Mouse (Mus musculus) kidney, postnatal 36 days (tissue): ENCODE measurements at regions not wholly inside any gene's neighbourhood (a gene's known extent, or its start where the extent isn't known, plus 50 kb on each side); places are given as distances from the start of the nearest gene placed in this dataset.

Source experiments
- DNase-seq, 2 experiments: peaks; one replicate each; pipeline ENCODE4 v3.0.0; 2021 to 2022; ENCODE audit warnings: mixed read lengths in 2 of 2

DNA sequence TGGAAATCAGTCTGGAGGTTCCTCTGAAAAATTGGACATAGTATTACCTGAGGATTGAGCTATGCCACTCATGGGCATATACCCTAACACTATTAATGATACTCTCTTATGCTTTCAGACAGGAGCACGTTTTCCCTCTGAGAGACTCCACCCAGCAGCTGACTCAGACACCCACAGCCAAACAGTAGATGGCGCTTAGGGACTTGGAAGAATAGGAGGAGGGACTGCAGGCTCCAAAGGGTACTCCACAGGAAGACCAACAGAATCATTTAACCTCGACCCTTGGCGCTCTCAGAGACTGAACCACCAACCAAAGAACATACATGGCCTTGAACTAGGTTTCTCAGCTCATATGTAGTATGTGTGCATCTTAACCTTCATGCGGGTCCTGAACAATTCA lies 216.0 kb upstream of the Fut9 start:
- peak in 1 of 2 experiments; percentile 19 for DNase-seq

DNA sequence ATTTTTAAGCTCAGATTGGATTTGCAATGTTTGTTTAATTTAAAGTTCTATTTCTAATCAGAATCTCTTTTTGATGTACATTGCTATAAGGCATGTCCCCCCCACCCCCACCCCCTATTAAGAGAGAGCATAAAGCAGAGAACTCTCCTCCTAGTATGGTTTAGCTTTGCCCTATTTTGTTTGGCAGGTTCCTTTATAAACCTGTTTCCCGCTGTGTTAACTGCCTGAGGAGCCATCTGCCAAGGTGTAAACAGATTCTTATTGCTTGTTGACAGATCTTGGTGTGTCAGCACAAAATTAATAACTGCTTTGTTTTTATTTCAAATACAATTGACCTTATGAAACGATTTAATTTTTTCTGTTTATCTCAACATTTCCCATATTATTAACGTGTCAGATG lies 200.3 kb upstream of the Fut9 start:
- no peak for DNase-seq

DNA sequence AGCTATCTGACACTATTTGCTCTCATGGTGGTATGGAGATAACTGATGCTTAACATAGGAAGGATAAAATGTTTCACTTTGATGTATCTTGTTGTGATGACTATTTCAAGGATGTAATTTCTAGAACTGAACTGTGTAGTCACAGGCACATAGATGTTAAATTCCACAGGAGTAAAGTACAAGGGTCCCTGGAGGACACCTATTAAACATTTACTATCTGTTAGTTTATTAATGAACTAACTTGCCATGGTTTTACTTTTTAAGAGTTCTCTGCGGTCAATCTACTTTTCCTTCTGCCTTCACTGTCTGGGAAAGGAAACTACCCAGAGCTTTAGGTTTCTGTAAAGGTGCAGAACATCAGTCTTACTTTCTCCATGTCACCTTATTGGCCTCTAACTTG lies 198.5 kb upstream of the Fut9 start:
- peak in 1 of 2 experiments; percentile 51 for DNase-seq

DNA sequence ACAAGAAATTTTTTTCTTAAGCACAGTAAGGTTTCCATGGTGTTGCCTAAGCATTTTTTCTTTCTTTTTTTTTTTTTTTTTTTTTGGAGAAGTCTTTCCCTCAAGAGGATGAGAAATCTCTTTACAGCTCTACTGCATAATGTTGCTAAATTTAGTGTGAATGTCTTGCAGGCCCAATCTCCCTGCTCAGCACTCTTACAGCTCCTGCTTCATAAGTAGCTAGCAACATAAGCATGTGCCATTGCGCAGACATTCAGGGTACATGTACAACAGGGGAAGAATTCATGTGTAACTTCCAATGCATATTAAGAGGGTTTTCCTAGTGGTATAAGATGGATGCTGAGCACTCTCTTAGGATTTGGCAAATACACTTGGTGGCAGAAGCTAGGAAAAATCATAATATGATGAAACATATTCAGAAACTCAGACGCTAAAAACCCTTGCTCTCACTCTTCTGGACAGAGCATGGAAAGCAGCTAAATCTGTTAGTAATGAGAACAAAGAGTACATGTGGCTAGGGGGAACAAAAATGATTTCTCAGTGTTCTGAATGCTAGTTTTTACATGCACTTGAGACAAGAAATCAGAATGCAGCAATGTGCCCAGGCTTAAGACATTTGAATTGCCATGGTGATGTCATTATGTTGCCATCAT lies 155.8 kb upstream of the Fut9 start:
- DNase-seq = no peak

DNA sequence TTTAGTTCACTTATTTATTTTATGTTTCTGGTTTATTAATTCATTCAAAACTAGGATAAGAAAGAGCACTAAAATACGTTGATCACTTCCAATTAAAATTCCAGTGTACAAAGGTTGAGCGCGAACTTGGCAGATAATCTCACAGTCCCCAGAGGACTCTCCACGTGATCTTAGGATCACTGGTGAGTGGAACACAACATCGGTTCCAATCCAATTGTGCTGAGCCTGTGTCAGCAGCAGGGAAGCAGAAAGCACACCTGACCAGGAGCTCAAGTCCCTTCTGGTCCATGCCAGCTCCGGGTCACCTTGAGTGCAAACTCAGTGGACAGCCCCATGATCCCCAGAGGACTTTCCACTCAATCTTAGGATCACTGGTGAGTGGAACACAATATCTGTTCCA lies 132.5 kb upstream of the Fut9 start:
- peak; percentile 58 to 66 for DNase-seq

DNA sequence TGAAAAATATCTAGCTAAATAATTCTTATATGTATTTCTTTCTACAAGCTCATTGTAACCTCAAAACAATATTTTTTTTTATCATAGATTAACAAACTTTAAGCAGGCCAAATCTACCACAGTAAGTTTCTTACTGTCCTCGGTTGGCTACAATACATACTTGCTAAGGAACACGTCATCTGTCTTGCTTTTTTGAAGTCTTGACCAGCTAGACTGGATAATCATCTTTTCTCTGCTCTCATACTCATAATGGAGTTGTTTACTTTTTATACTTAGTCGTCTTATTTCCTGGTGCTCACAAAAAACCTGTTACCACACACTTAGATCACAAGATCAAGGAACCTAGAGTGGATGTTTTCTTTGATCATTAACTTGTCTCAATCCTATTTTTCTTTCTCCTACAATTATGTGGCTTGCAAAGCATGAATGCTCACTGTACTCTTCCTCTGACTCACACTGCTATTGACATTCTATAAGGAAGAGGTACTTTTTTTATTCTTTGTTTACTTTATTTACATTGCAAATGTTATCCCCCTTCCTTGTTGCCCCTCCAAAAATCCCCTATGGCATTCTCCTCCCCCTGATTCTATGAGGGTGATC lies 95.4 kb upstream of the Fut9 start:
- no peak for DNase-seq

DNA sequence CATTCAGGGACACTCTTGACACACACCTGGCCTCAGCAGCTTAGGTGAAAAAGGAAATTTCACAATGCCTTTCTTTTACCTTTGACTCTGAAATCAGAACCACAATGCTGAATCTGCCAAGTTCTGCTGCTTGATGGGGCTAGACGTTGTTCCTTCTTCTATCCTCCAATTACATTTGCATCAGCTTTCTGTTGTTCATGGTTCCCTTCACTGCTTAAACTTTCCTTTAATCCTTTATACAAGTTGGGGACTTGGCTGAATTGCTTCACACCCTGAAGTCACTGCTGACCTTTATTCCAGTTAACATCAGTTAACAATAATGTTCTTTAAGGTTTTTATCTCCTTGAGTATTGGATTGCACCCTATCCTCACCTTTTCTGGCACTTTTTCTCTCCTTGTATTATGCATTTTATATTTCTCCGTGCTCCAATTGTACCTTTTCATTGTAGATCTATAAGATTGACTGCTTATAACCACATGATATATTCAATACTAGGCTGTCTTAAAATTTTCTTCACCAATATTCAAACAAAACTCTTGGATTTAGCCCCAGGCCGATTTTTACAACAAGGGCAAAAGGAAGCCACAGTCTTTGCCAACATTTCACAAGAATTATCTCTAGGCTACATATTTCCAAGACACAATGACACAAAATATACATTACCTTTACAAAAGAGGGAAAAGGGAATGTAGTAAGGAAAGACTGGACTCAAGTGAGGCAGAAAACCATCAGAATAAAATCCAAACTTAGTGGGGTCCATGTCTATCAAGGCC lies 92.0 kb upstream of the Fut9 start:
- no peak for DNase-seq
